Mouse (Mus musculus): Measurements from ENCODE around the gene Fntb.

GRCm38 (mm10) chr12:76765354-76765851 lies at the start of gene Fntb, which contains the start of gene Churc1:
- TF ChIP-seq CTCF (IDR thresholded peaks at IDR 0.05 in 2 of 3, conservative IDR thresholded peaks at IDR 0.05 in 1 of 3; ENCODE audit: control insufficient read depth in 1 of 3, insufficient read depth in 1 of 3, low read depth in 2 of 3, low read length in 3 of 3, poor library complexity in 1 of 3, severe bottlenecking in 1 of 3) (no peak), ZMIZ1 (IDR thresholded peaks at IDR 0.05; ENCODE audit: low read depth, low read length) (peak; percentile 7; the same call in 1 of the 2 replicates), RAD21 (IDR thresholded peaks at IDR 0.05; ENCODE audit: low read depth, low read length) (no peak), RCOR1 (IDR thresholded peaks at IDR 0.05; ENCODE audit: low read depth, low read length) (no peak), POLR2AphosphoS5 (IDR thresholded peaks at IDR 0.05; ENCODE audit: borderline replicate concordance, low read depth, low read length) (no peak), SIN3A (IDR thresholded peaks at IDR 0.05; ENCODE audit: low read length) (no peak), TAL1 (IDR thresholded peaks at IDR 0.05; ENCODE audit: low read length) (no peak), POLR2A (IDR thresholded peaks at IDR 0.05; ENCODE audit: control insufficient read depth in 1 of 2, insufficient read depth in 1 of 2, low read depth in 1 of 2, low read length in 2 of 2, poor library complexity in 1 of 2) (peak; percentile 63 to 96; a peak in 3 of 4 replicates), EP300 (IDR thresholded peaks at IDR 0.05; ENCODE audit: low read depth in 1 of 2, low read length in 2 of 2) (peak in 1 of 2 experiments; percentile 47; a peak in 2 of 4 replicates), USF1 (IDR thresholded peaks at IDR 0.05; ENCODE audit: low read depth, low read length) (no peak), KAT2A (conservative IDR thresholded peaks at IDR 0.05; ENCODE audit: low read depth, low read length) (no peak), ELF1 (IDR thresholded peaks at IDR 0.05; ENCODE audit: low read depth, low read length) (peak; percentile 91)
